Mouse (Mus musculus) spleen, adult 2 months (tissue): ENCODE measurements around the gene Sntb2. TPM values are rescaled to one million over a fixed set of nuclear protein-coding genes. Genes with fewer than 3 reads are reported as not detected.

Source experiments
- DNase-seq, 2 experiments: peaks; one replicate each; pipeline versions ENCODE4 v3.0.0 to v3.0.0-alpha.2; 2012 to 2021; ENCODE audit warnings: low spot score in 2 of 2, low read depth in 1 of 2
- H3K27ac ChIP-seq: fragments of 200-500 bp; 2 replicates; pipeline ENCODE4 v1.5.1; 2012; ENCODE audit warnings: low read length, inconsistent platforms; ENCODE audit not compliant: insufficient read depth
- H3K27me3 ChIP-seq: fragments of 200-500 bp; 2 replicates; pipeline ENCODE4 v1.6.1; 2012; ENCODE audit warnings: mild to moderate bottlenecking, moderate library complexity, low read length, inconsistent platforms; ENCODE audit not compliant: control insufficient read depth, insufficient read depth
- H3K36me3 ChIP-seq: fragments of 200-500 bp; 2 replicates; pipeline ENCODE4 v1.6.1; 2012; ENCODE audit warnings: mild to moderate bottlenecking, low read length, inconsistent platforms; ENCODE audit not compliant: control insufficient read depth, insufficient read depth
- H3K4me1 ChIP-seq: fragments of 200-500 bp; 2 replicates; pipeline ENCODE4 v1.6.1; 2011; ENCODE audit warnings: inconsistent platforms; ENCODE audit not compliant: control insufficient read depth, insufficient read depth, insufficient read length
- H3K4me3 ChIP-seq: fragments of 200-500 bp; 2 replicates; pipeline ENCODE4 v1.5.1; 2011; ENCODE audit warnings: mild to moderate bottlenecking, inconsistent platforms; ENCODE audit not compliant: insufficient read depth, insufficient read length; ENCODE audit errors: extremely low read depth
- CTCF ChIP-seq: fragments of 200-500 bp; IDR thresholded peaks from 2 replicates; pipeline ENCODE4 v1.5.1; 2011; ENCODE audit warnings: mild to moderate bottlenecking, inconsistent platforms; ENCODE audit not compliant: insufficient read depth, insufficient read length, insufficient replicate concordance; ENCODE audit errors: extremely low read depth
- POLR2A ChIP-seq: fragments of 200-500 bp; IDR thresholded peaks from 2 replicates; pipeline ENCODE4 v1.6.1; 2011; ENCODE audit warnings: low read depth, low read length, inconsistent platforms
- WGBS: fragments of 180-500 bp; shearing (Covaris S2); methylation state at CpG from one replicate; pipeline ENCODE4 v1.1.7; 2018; 5-methylcytosine and 5-hydroxymethylcytosine counted together
- polyA plus RNA-seq: library from polyadenylated mRNA; depleted of rRNA; stranded (reverse); fragments of >200 nt; gene quantifications from 2 replicates; pipeline ENCODE4 v1.2.3, GENCODE M21; 2012

The Sntb2 gene
- polyA plus RNA-seq, 1 experiment = 4.9 TPM

DNA sequence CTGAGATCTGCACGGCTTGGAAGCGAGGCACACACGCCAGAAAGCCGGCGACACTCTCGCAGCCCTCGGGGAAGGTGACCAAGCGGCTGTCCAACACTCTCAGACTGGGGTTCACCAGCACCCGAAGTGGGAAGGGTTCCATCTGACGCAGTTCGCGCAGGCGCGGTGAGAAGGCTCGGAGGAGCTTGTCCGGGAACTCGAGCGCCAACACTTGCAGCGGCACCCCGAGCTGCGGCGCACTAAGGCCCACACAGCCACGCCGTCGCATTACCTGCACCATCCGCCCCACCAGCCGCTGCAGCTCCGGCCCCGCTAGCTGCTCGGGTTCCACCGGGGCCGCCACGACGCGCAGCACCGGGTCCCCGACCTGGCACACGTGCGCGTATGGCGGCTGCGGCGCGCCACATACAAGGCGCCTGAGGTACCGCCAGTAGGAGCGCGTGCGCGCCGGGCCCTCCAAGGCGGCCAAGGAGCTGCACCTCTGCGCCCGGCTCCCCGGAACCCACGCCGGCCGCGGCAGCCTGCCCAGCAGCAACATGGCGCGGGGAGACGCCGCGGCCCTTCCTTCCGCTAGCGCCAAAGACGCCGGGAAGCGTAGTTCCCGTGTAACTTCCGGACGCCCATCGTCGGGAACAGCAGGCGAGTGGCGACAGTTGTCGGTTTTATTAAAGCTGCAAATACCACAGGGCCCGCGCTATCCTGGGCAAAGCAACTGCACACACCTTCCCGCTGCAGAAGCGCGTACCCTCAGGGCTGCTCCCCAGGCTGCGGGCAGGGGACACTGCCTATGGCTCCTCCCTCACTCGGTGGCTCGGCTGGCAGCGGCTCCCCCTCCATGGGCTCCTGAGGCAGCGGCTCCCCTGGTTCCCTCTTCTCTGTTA lies 112.8 kb downstream of the Sntb2 start, which contains the start of gene Pdf:
Gene Pdf, minus strand, starts transcription at position 554 of the 881 bp plus-strand sequence.
- TF ChIP-seq CTCF = no peak
- TF ChIP-seq POLR2A = peak; percentile 29; the same call in 1 of the 2 replicates
- under 1% methylated on average over 80 of the region's 87 CpGs for WGBS
- H3K4me3 ChIP-seq = peak within 1 kb of the TSS; percentile 66
- H3K27me3 ChIP-seq = no peaks in the 10 kb centered on the region
- H3K27ac ChIP-seq = peak within 1 kb of the TSS; percentile 84
- peak in 1 of 2 experiments; percentile 78 for DNase-seq
- peaks cover 47% of the 10 kb centered on the region for H3K36me3 ChIP-seq
- peaks cover 4% of the 10 kb centered on the region; the same call in 1 of the 2 replicates for H3K4me1 ChIP-seq

DNA sequence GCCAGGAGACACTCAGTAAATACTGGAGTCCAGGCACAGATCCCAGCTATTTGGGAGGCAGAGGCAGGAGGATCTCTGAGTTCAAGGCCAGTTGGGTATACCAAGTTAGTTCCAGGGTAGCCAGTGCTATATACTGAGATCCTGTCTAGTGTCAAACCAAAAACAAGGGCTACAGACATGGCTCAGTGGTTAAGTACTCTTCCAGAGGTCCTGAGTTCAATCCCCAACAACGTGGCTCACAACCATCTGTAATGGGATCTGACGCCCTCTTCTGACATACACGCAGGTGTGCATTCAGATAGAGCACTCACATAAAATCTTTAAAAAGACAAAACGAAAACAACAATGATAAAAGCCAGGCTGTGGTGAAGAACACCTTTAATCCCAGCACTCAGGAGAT lies 113.9 kb downstream of the Sntb2 start:
- Histone ChIP-seq H3K27me3 (no peaks in the 10 kb centered on the region), H3K4me3 (no peak overlapping the region), H3K27ac (no peak overlapping the region), H3K4me1 (peaks cover 4% of the 10 kb centered on the region; the same call in 1 of the 2 replicates), H3K36me3 (peaks cover 40% of the 10 kb centered on the region)
- WGBS = 86% methylated on average over 4 of the region's 4 CpGs
- no peak for DNase-seq
- TF ChIP-seq CTCF (no peak), POLR2A (no peak)

DNA sequence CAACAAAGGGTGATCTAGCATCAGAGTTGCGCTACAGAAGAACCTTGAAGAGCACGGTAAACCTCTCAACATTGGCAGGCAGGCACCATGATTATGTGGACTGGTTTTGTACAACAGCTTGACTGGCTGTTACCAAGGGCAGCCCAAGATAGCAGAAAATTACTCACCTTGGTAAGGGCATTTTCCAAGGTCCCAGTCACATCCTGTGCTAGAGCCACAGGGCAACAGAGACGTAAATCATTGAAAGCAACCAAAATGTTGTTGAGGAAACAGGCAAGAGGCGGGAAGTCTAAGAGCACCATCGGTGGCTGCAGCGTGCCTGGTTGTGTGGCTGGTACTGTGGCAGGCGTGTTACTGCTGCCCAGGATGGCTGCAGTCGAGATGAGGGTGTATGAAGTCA lies 116.5 kb downstream of the Sntb2 start:
- TF ChIP-seq POLR2A (no peak), CTCF (no peak)

DNA sequence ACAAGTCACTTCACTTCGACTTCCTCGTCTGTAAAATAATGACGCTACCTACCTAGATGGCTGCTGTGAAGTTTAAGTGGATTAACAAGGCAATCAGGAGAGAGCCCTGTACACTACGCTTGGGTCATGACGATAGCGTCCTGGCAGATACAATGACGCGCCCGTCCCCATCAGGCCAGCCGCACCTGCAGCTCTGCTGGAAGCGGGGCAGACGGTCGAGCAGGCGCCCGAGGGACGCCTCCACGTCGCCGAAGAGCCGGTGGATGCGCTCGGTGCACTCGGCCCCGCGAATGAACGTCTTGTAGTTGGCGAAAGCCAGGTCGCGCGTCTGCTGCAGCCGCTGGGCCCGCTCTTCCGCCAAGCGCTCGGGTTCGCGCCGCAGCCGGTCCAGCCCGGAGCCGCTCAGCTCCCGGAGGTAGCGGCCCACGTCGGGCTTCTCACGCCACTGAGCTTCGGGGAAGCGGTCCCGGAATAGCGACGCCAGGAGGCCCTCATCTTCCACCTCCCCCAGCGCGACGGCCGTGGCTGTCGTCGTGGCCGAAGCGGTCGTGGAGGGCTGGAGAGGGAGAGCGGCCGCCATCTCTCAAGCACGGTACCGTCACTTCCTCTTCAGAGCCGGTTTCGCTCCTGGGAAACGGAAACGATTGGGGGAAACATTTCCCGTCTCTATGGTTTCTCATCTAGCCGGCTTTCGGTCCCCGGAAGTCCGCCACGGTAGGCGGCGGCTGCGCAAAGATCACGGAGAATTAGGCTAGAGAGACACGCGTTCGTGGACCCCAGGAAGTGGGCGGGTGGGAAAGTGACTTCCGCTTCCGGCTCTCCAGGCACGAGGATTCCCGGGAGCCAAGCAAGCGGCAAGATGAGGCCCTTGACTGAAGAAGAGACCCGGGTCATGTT lies 120.8 kb downstream of the Sntb2 start, which contains the start of the genes Cog8 and Nip7:
Gene Cog8, minus strand, starts transcription at position 614 of the 897 bp plus-strand sequence.
Gene Nip7, plus strand, starts transcription at position 802 of the 897 bp plus-strand sequence.
- peaks cover 22% of the 10 kb centered on the region for H3K36me3 ChIP-seq
- peak within 1 kb of the TSS; percentile 81 for H3K27ac ChIP-seq
- peak; percentile 93 to 95 for DNase-seq
- H3K4me3 ChIP-seq = peak within 1 kb of the TSS; percentile 85
- peaks cover 2% of the 10 kb centered on the region for H3K4me1 ChIP-seq
- H3K27me3 ChIP-seq = no peaks in the 10 kb centered on the region
- TF ChIP-seq CTCF = no peak
- peak; percentile 68; the same call in 1 of the 2 replicates for TF ChIP-seq POLR2A
- WGBS = under 1% methylated on average over 88 of the region's 88 CpGs

More for the DNA sequence above, 116.5 kb downstream of the Sntb2 start:
- Histone ChIP-seq H3K4me3 (no peak overlapping the region), H3K36me3 (peaks cover 26% of the 10 kb centered on the region), H3K4me1 (peaks cover 4% of the 10 kb centered on the region), H3K27me3 (no peaks in the 10 kb centered on the region), H3K27ac (no peak overlapping the region)
- DNase-seq = no peak
- WGBS = 93% methylated on average over 8 of the region's 8 CpGs

DNA sequence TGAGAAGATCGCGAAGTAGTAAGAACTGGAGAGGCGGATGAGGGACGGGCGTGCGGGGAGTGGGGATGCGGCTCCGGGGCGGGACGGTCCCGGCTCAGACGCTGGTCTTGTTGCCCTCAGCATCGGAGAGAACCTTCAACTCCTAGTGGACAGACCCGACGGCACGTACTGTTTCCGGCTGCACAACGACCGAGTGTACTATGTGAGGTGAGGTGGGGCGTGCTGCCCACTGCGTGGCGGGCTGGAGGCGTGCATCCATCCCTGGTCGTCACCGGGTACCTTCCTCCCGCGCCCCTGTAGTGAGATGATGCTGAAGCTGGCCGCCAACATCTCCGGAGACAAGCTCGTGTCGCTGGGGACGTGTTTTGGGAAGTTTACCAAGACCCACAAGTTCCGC lies 121.4 kb downstream of the Sntb2 start:
- peak overlapping the region; percentile 82 for H3K4me3 ChIP-seq
- DNase-seq = no peak
- WGBS = 1% methylated on average over 33 of the region's 33 CpGs
- H3K27me3 ChIP-seq = no peaks in the 10 kb centered on the region
- H3K4me1 ChIP-seq = peaks cover 2% of the 10 kb centered on the region
- peaks cover 18% of the 10 kb centered on the region for H3K36me3 ChIP-seq
- no peak for TF ChIP-seq CTCF
- TF ChIP-seq POLR2A = no peak
- H3K27ac ChIP-seq = peak overlapping the region; percentile 35

DNA sequence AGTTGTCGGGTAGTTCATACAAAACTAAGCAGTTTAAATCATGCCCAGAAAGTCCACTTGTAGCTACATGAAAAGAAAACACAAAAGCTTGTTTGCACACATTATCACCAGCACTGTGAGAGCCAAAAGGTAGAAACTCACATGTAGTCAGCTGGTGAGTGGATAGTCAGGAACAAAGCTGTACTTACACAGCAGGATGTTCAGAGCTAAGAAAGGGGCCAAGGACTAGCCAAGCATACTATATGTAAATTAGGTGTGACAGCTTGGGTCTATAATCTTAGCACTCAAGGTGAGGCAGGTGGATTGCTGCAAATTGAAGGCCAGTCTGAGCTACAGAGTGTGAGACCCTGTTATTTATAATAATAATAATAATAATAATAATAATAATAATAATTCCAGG lies 127.1 kb downstream of the Sntb2 start:
- H3K36me3 ChIP-seq = peaks cover 4% of the 10 kb centered on the region
- no peak overlapping the region for H3K27ac ChIP-seq
- H3K4me1 ChIP-seq = peaks cover 5% of the 10 kb centered on the region; the same call in 1 of the 2 replicates
- DNase-seq = no peak
- 88% methylated on average over 1 of the region's 1 CpGs for WGBS
- no peak overlapping the region for H3K4me3 ChIP-seq
- TF ChIP-seq CTCF (no peak), POLR2A (no peak)
- no peaks in the 10 kb centered on the region for H3K27me3 ChIP-seq
